Mouse (Mus musculus) spleen, postnatal 4 days (tissue): ENCODE measurements around the gene Matn1.

ENCODE experiments used
- DNase-seq, 2 experiments: peaks; one replicate each; pipeline ENCODE4 v3.0.0; 2022; ENCODE audit warnings: low spot score in 2 of 2

The Matn1 gene

GRCm38 (mm10) chr4:130944112-130944511 is at the start of gene Matn1:
TSS of gene Matn1 (plus strand) at chr4:130944385.
- DNase-seq, result no peak

GRCm38 (mm10) chr4:130895701-130896100 is 48.5 kb upstream of the Matn1 start:
- DNase-seq, result no peak

GRCm38 (mm10) chr4:130896372-130896771 is 47.8 kb upstream of the Matn1 start:
- DNase-seq, result peak; percentile 66 to 86

GRCm38 (mm10) chr4:130899383-130899781 is 44.8 kb upstream of the Matn1 start:
- DNase-seq, result no peak

GRCm38 (mm10) chr4:130899782-130900427 is 44.3 kb upstream of the Matn1 start:
- no peak for DNase-seq

GRCm38 (mm10) chr4:130900746-130901145 is 43.4 kb upstream of the Matn1 start:
- DNase-seq, result no peak

- DNase-seq, result no peak
These were observed 41.9 kb upstream of the Matn1 start for GRCm38 (mm10) chr4:130902289-130902781.

GRCm38 (mm10) chr4:130905025-130905424 is 39.2 kb upstream of the Matn1 start:
- DNase-seq, result no peak

- DNase-seq, result no peak
These were observed 38.3 kb upstream of the Matn1 start for GRCm38 (mm10) chr4:130905882-130906281.

- no peak for DNase-seq
These were observed 37.9 kb upstream of the Matn1 start for GRCm38 (mm10) chr4:130906296-130906695.

GRCm38 (mm10) chr4:130907200-130908069 is 36.8 kb upstream of the Matn1 start:
- no peak for DNase-seq

GRCm38 (mm10) chr4:130908133-130908532 is 36.1 kb upstream of the Matn1 start:
- no peak for DNase-seq

GRCm38 (mm10) chr4:130909167-130909874 is 34.9 kb upstream of the Matn1 start:
- no peak for DNase-seq

- no peak for DNase-seq
These were observed 33.5 kb upstream of the Matn1 start for GRCm38 (mm10) chr4:130910666-130911065.

GRCm38 (mm10) chr4:130912626-130913025 is 31.6 kb upstream of the Matn1 start:
- DNase-seq, result no peak

GRCm38 (mm10) chr4:130913077-130913476 is 31.1 kb upstream of the Matn1 start, which contains the start of gene Laptm5:
TSS of gene Laptm5 (plus strand) at chr4:130913125.
- peak; percentile 72 to 82 for DNase-seq

GRCm38 (mm10) chr4:130913511-130913910 is 30.7 kb upstream of the Matn1 start:
- no peak for DNase-seq

GRCm38 (mm10) chr4:130914011-130914410 is 30.2 kb upstream of the Matn1 start:
- DNase-seq, result peak in 1 of 2 experiments; percentile 37

- DNase-seq, result no peak
These were observed 29.7 kb upstream of the Matn1 start for GRCm38 (mm10) chr4:130914527-130914926.

- DNase-seq, result no peak
These were observed 29.0 kb upstream of the Matn1 start for GRCm38 (mm10) chr4:130915006-130915667.

- DNase-seq, result peak in 1 of 2 experiments; percentile 38
These were observed 28.5 kb upstream of the Matn1 start for GRCm38 (mm10) chr4:130915668-130916035.

- no peak for DNase-seq
These were observed 27.5 kb upstream of the Matn1 start for GRCm38 (mm10) chr4:130916639-130917038.
